Mouse (Mus musculus): ENCODE measurements around the gene Fzd9.

DNA sequence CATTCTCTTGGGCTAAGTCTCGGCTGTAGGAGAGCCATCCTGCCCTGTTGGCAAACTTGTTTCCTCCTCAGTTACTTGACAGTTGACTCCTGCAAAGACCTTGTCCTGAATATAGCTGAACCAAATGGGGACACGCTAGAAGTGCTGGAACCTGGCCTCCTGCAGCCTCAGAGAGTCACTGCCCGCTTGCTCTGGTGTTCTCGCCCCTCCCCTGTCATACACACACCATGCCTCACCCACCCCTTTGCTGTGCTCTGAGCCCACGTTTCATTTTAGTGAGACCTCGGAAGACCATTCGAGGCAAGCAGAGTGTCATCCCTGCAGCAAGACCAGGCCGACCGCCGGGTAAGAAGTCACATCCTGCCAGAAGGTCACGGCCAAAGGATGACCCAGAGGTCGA, 8.9 kb downstream of the Fzd9 start:
- no peak for TF ChIP-seq FLI1 (IDR thresholded peaks at IDR 0.05; ENCODE audit: low read length)
- no peak for TF ChIP-seq GATA1 (IDR thresholded peaks at IDR 0.05; ENCODE audit: borderline replicate concordance, low read length)

All from megakaryocyte, embryonic 14.5 days (primary cell).